Mouse (Mus musculus): Measurements from ENCODE around the gene Hdac10. TPM values are rescaled to one million over a fixed set of nuclear protein-coding genes. Genes with fewer than 3 reads are reported as not detected.

The Hdac10 gene
- polyA plus RNA-seq, 1 experiment: 11.7 TPM

- Histone ChIP-seq H3K36me3 (ENCODE audit: control insufficient read depth, insufficient read depth) (peaks cover 39% of the 10 kb centered on the region), H3K4me3 (no peak overlapping the region), H3K79me2 (ENCODE audit: control insufficient read depth, insufficient read depth) (no peaks in the 10 kb centered on the region), H3K4me2 (ENCODE audit: low read depth) (peak overlapping the region; percentile 10), H3K27me3 (ENCODE audit: control insufficient read depth, insufficient read depth, insufficient read length) (no peaks in the 10 kb centered on the region), H3ac (ENCODE audit: control insufficient read depth, insufficient read length) (no peak overlapping the region)
- TF ChIP-seq MYOD1 (IDR thresholded peaks at IDR 0.05; ENCODE audit: control insufficient read depth in 1 of 3, insufficient read length in 2 of 3, low read depth in 2 of 3): peak in 2 of 3 experiments; percentile 37 to 47
- TF ChIP-seq SRF (IDR thresholded peaks at IDR 0.05; ENCODE audit: control insufficient read depth, insufficient read length, low read depth): no peak
- TF ChIP-seq POLR2AphosphoS2 (IDR thresholded peaks at IDR 0.05; ENCODE audit: insufficient read length, low read depth): peak; percentile 41
- TF ChIP-seq MYOG (IDR thresholded peaks at IDR 0.05; ENCODE audit: control insufficient read depth in 1 of 3, insufficient read depth in 1 of 3, insufficient read length in 2 of 3, low read depth in 2 of 3): peak in 1 of 3 experiments; percentile 48
Observed at GRCm38 (mm10) chr15:89106976-89107375, 21.5 kb downstream of the Hdac10 start.

- H3K27me3 ChIP-seq (ENCODE audit: control insufficient read depth, insufficient read depth, insufficient read length): no peaks in the 10 kb centered on the region
- H3K36me3 ChIP-seq (ENCODE audit: control insufficient read depth, insufficient read depth): peaks cover 37% of the 10 kb centered on the region
- no peak overlapping the region for H3K4me2 ChIP-seq (ENCODE audit: low read depth)
- no peaks in the 10 kb centered on the region for H3K79me2 ChIP-seq (ENCODE audit: control insufficient read depth, insufficient read depth)
- no peak overlapping the region for H3ac ChIP-seq (ENCODE audit: control insufficient read depth, insufficient read length)
- no peak for TF ChIP-seq POLR2A (IDR thresholded peaks at IDR 0.05; ENCODE audit: insufficient read length, low read depth)
- H3K4me3 ChIP-seq: no peak overlapping the region
Observed at GRCm38 (mm10) chr15:89106073-89106472, 22.4 kb downstream of the Hdac10 start.

GRCm38 (mm10) chr15:89104425-89104824 lies 24.1 kb downstream of the Hdac10 start:
- no peaks in the 10 kb centered on the region for H3K79me2 ChIP-seq (ENCODE audit: control insufficient read depth, insufficient read depth)
- peaks cover 45% of the 10 kb centered on the region for H3K36me3 ChIP-seq (ENCODE audit: control insufficient read depth, insufficient read depth)
- no peaks in the 10 kb centered on the region for H3K27me3 ChIP-seq (ENCODE audit: control insufficient read depth, insufficient read depth, insufficient read length)
- no peak overlapping the region for H3K4me2 ChIP-seq (ENCODE audit: low read depth)
- H3K4me3 ChIP-seq: no peak overlapping the region
- TF ChIP-seq POLR2A (IDR thresholded peaks at IDR 0.05; ENCODE audit: insufficient read length, low read depth): no peak
- no peak for TF ChIP-seq MAX (IDR thresholded peaks at IDR 0.05; ENCODE audit: low read depth)
- no peak overlapping the region for H3ac ChIP-seq (ENCODE audit: control insufficient read depth, insufficient read length)

- no peaks in the 10 kb centered on the region for H3K79me2 ChIP-seq (ENCODE audit: control insufficient read depth, insufficient read depth)
Observed at GRCm38 (mm10) chr15:89103921-89104320, 24.6 kb downstream of the Hdac10 start.

GRCm38 (mm10) chr15:89102646-89103045 lies 25.9 kb downstream of the Hdac10 start:
- no peaks in the 10 kb centered on the region for H3K27me3 ChIP-seq (ENCODE audit: control insufficient read depth, insufficient read depth, insufficient read length)
- H3ac ChIP-seq (ENCODE audit: control insufficient read depth, insufficient read length): no peak overlapping the region
- TF ChIP-seq POLR2AphosphoS2 (IDR thresholded peaks at IDR 0.05; ENCODE audit: insufficient read length, low read depth) (peak; percentile 72), MAX (IDR thresholded peaks at IDR 0.05; ENCODE audit: low read depth) (no peak), MYOD1 (IDR thresholded peaks at IDR 0.05; ENCODE audit: control insufficient read depth in 1 of 3, insufficient read length in 2 of 3, low read depth in 2 of 3) (no peak)
- no peak overlapping the region for H3K4me2 ChIP-seq (ENCODE audit: low read depth)
- H3K4me3 ChIP-seq: no peak overlapping the region
- H3K79me2 ChIP-seq (ENCODE audit: control insufficient read depth, insufficient read depth): no peaks in the 10 kb centered on the region
- H3K36me3 ChIP-seq (ENCODE audit: control insufficient read depth, insufficient read depth): peaks cover 58% of the 10 kb centered on the region

More at GRCm38 (mm10) chr15:89103921-89104320, 24.6 kb downstream of the Hdac10 start:
- H3K4me2 ChIP-seq (ENCODE audit: low read depth): no peak overlapping the region
- no peak overlapping the region for H3ac ChIP-seq (ENCODE audit: control insufficient read depth, insufficient read length)
- H3K36me3 ChIP-seq (ENCODE audit: control insufficient read depth, insufficient read depth): peaks cover 46% of the 10 kb centered on the region
- no peak overlapping the region for H3K4me3 ChIP-seq
- H3K27me3 ChIP-seq (ENCODE audit: control insufficient read depth, insufficient read depth, insufficient read length): no peaks in the 10 kb centered on the region
- no peak for TF ChIP-seq SRF (IDR thresholded peaks at IDR 0.05; ENCODE audit: control insufficient read depth, insufficient read length, low read depth)
- no peak for TF ChIP-seq TCF12 (IDR thresholded peaks at IDR 0.05; ENCODE audit: insufficient read depth, poor library complexity, severe bottlenecking)
- no peak for TF ChIP-seq MYOG (IDR thresholded peaks at IDR 0.05; ENCODE audit: control insufficient read depth in 1 of 3, insufficient read depth in 1 of 3, insufficient read length in 2 of 3, low read depth in 2 of 3)
- TF ChIP-seq USF1 (IDR thresholded peaks at IDR 0.05; ENCODE audit: low read depth): no peak
- TF ChIP-seq E2F4 (IDR thresholded peaks at IDR 0.05; ENCODE audit: insufficient read depth): no peak
- no peak for TF ChIP-seq MYOD1 (IDR thresholded peaks at IDR 0.05; ENCODE audit: control insufficient read depth in 1 of 3, insufficient read length in 2 of 3, low read depth in 2 of 3)
- no peak for TF ChIP-seq MAX (IDR thresholded peaks at IDR 0.05; ENCODE audit: low read depth)
- TF ChIP-seq TCF3 (IDR thresholded peaks at IDR 0.05; ENCODE audit: insufficient read length, low read depth): no peak
- TF ChIP-seq POLR2AphosphoS2 (IDR thresholded peaks at IDR 0.05; ENCODE audit: insufficient read length, low read depth): no peak
- no peak for TF ChIP-seq REST (IDR thresholded peaks at IDR 0.05; ENCODE audit: insufficient read depth, insufficient read length)
- TF ChIP-seq CEBPB (IDR thresholded peaks at IDR 0.05; ENCODE audit: insufficient read depth, poor library complexity, severe bottlenecking): no peak
- no peak for TF ChIP-seq POLR2A (IDR thresholded peaks at IDR 0.05; ENCODE audit: insufficient read length, low read depth)

GRCm38 (mm10) chr15:89100823-89101222 lies 27.7 kb downstream of the Hdac10 start:
- H3K36me3 ChIP-seq (ENCODE audit: control insufficient read depth, insufficient read depth): peaks cover 74% of the 10 kb centered on the region
- H3K79me2 ChIP-seq (ENCODE audit: control insufficient read depth, insufficient read depth): no peaks in the 10 kb centered on the region
- H3K27me3 ChIP-seq (ENCODE audit: control insufficient read depth, insufficient read depth, insufficient read length): no peaks in the 10 kb centered on the region
- TF ChIP-seq TCF12 (IDR thresholded peaks at IDR 0.05; ENCODE audit: insufficient read depth, poor library complexity, severe bottlenecking) (no peak), MYOD1 (IDR thresholded peaks at IDR 0.05; ENCODE audit: control insufficient read depth in 1 of 3, insufficient read length in 2 of 3, low read depth in 2 of 3) (peak in 2 of 3 experiments; percentile 34 to 52), POLR2A (IDR thresholded peaks at IDR 0.05; ENCODE audit: insufficient read length, low read depth) (peak; percentile 28), POLR2AphosphoS2 (IDR thresholded peaks at IDR 0.05; ENCODE audit: insufficient read length, low read depth) (no peak), CEBPB (IDR thresholded peaks at IDR 0.05; ENCODE audit: insufficient read depth, poor library complexity, severe bottlenecking) (no peak), TCF3 (IDR thresholded peaks at IDR 0.05; ENCODE audit: insufficient read length, low read depth) (no peak), MYOG (IDR thresholded peaks at IDR 0.05; ENCODE audit: control insufficient read depth in 1 of 3, insufficient read depth in 1 of 3, insufficient read length in 2 of 3, low read depth in 2 of 3) (peak in 2 of 3 experiments; percentile 14 to 52), MAX (IDR thresholded peaks at IDR 0.05; ENCODE audit: low read depth) (no peak), SRF (IDR thresholded peaks at IDR 0.05; ENCODE audit: control insufficient read depth, insufficient read length, low read depth) (peak; percentile 7)
- no peak overlapping the region for H3K4me3 ChIP-seq
- no peak overlapping the region for H3K4me2 ChIP-seq (ENCODE audit: low read depth)
- H3ac ChIP-seq (ENCODE audit: control insufficient read depth, insufficient read length): no peak overlapping the region
